8 mouse cellular contexts compared by ENCODE assay signal in genomic region chr4:123664951-123665661, GRCm38 (mm10). TPM values are rescaled to one million over a fixed set of nuclear protein-coding genes. Genes with fewer than 3 reads are reported as not detected.
DNase-seq lines count a peak whose midpoint lies in the region; ATAC-seq and TF ChIP-seq lines count a peak whose summit lies in the region.

No protein-coding gene starts in this region.

- no peak for DNase-seq in gastrocnemius, adult 2 months
- no peak for DNase-seq in gastrocnemius, adult 18-20 months (ENCODE audit: low spot score)
- DNase-seq in R1 (ENCODE audit: low read depth, low spot score), result peak; percentile 76
- peak; percentile 76 for DNase-seq in forebrain, embryonic 10.5 days (ENCODE audit: extremely low spot score, low spot score)
- peak; percentile 56 for DNase-seq in liver, postnatal 0 days
- peak; percentile 69 for DNase-seq in ovary, adult 18-20 months (ENCODE audit: low spot score)
- DNase-seq in frontal cortex, postnatal 25 days (ENCODE audit: low spot score in 2 of 2), result no peak

- H3K9ac ChIP-seq in liver, postnatal 0 days (replicated peaks), result peak overlapping the region; percentile 82

- TF ChIP-seq EP300 in liver, postnatal 0 days (IDR thresholded peaks at IDR 0.05; ENCODE audit: low read depth), result no peak

- H3K9me3 ChIP-seq in forebrain, embryonic 10.5 days, result no peaks in the 10 kb centered on the region
- no peaks in the 10 kb centered on the region for H3K9me3 ChIP-seq in liver, postnatal 0 days (ENCODE audit: low read length)

- TF ChIP-seq CTCF in gastrocnemius, adult 2 months (IDR thresholded peaks at IDR 0.05), result no peak
- no peak for TF ChIP-seq CTCF in liver, postnatal 0 days (IDR thresholded peaks at IDR 0.05; ENCODE audit: low read depth)

- H3K27me3 ChIP-seq in forebrain, embryonic 10.5 days (ENCODE audit: poor library complexity, severe bottlenecking), result no peaks in the 10 kb centered on the region
- no peaks in the 10 kb centered on the region for H3K27me3 ChIP-seq in liver, postnatal 0 days (ENCODE audit: insufficient read depth, low read length)

- ATAC-seq in inflammation-experienced regulatory T-cells, adult 6 months, result peak; percentile 32
- ATAC-seq in liver, postnatal 0 days, result peak; percentile 11; the same call in 1 of the 2 replicates

- H3K36me3 ChIP-seq in forebrain, embryonic 10.5 days (replicated peaks), result peaks cover 8% of the 10 kb centered on the region
- no peaks in the 10 kb centered on the region for H3K36me3 ChIP-seq in liver, postnatal 0 days (replicated peaks; ENCODE audit: insufficient read depth, low read length)

- peak overlapping the region; percentile 83 for H3K4me2 ChIP-seq in liver, postnatal 0 days (ENCODE audit: low read depth, low read length)

- peak overlapping the region; percentile 80 for H3K4me3 ChIP-seq in gastrocnemius, adult 2 months
- H3K4me3 ChIP-seq in forebrain, embryonic 10.5 days, result peak overlapping the region; percentile 92
- peak overlapping the region; percentile 64 for H3K4me3 ChIP-seq in liver, postnatal 0 days (ENCODE audit: low read depth, low read length)

- under 1% methylated on average over 58 of the region's 58 CpGs for WGBS in forebrain, embryonic 10.5 days
- WGBS in liver, postnatal 0 days (ENCODE audit: insufficient replicate concordance), result 1% methylated on average over 48 of the region's 58 CpGs

- intact Hi-C loops in gastrocnemius, adult 2 months (cut with DNase I), result loop anchor here (2.0 kb wide), 1 partner anchor 32 kb away; no protein-coding TSS in a partner anchor

- peaks cover 71% of the 10 kb centered on the region for H3K4me1 ChIP-seq in forebrain, embryonic 10.5 days
- peaks cover 21% of the 10 kb centered on the region for H3K4me1 ChIP-seq in liver, postnatal 0 days (ENCODE audit: insufficient read depth)

- peak overlapping the region; percentile 90 for H3K27ac ChIP-seq in gastrocnemius, adult 2 months
- H3K27ac ChIP-seq in forebrain, embryonic 10.5 days, result peak overlapping the region; percentile 100
- H3K27ac ChIP-seq in liver, postnatal 0 days (ENCODE audit: low read depth), result peak overlapping the region; percentile 94

RNA-seq across cellular contexts. Expression of gene Macf1, which starts 19.1 kb away (rescaled TPM):
- total RNA-seq in gastrocnemius, adult 2 months (2021), result 10 to 100 TPM; 48.4 to 66.4 TPM
- total RNA-seq in gastrocnemius, adult 18-20 months (2021), result 10 to 100 TPM; 49.0 to 55.4 TPM
- polyA plus RNA-seq in forebrain, embryonic 10.5 days (2016; fragmentation: Nextera tagmentation; extraction: Ambion mirVana), result 43.8 and 50.2 TPM in 2 replicates
- 100 to 1,000 TPM in 2 of 3 experiments, 10 to 100 TPM in 1; 87.3 to 165 (median 153) TPM for polyA plus RNA-seq in inflammation-experienced regulatory T-cells, adult 6 months (2017; shearing (Covaris generic))
- 9.8 and 11.3 TPM in 2 replicates for polyA plus RNA-seq in liver, postnatal 0 days (2015; fragmentation: Nextera tagmentation; extraction: Ambion mirVana)

RNA-seq across cellular contexts. Expression of gene Ndufs5, which starts 52.9 kb away (rescaled TPM):
- total RNA-seq in gastrocnemius, adult 2 months (2021), result 100 to 1,000 TPM; 242 to 305 TPM
- 100 to 1,000 TPM; 270 to 291 TPM for total RNA-seq in gastrocnemius, adult 18-20 months (2021)
- 299 and 315 TPM in 2 replicates for polyA plus RNA-seq in forebrain, embryonic 10.5 days (2016; fragmentation: Nextera tagmentation; extraction: Ambion mirVana)
- 100 to 1,000 TPM; 125 to 184 (median 133) TPM for polyA plus RNA-seq in inflammation-experienced regulatory T-cells, adult 6 months (2017; shearing (Covaris generic))
- 257 and 261 TPM in 2 replicates for polyA plus RNA-seq in liver, postnatal 0 days (2015; fragmentation: Nextera tagmentation; extraction: Ambion mirVana)

Comparison
In these comparisons a context has a peak if more than half of its experiments do, and no peak if none do; other contexts are left out.
1. DNase-seq: peak in R1 (single experiment), forebrain, embryonic 10.5 days (single experiment), liver, postnatal 0 days (single experiment) and ovary, adult 18-20 months (single experiment); none in gastrocnemius, adult 2 months (single experiment), gastrocnemius, adult 18-20 months (single experiment) and frontal cortex, postnatal 25 days (0 of 2).
2. Peak in every context shown above with its lines, with median percentiles within 50 percentile points of each other: H3K27ac ChIP-seq and H3K4me3 ChIP-seq.